In the genomic region with DNA sequence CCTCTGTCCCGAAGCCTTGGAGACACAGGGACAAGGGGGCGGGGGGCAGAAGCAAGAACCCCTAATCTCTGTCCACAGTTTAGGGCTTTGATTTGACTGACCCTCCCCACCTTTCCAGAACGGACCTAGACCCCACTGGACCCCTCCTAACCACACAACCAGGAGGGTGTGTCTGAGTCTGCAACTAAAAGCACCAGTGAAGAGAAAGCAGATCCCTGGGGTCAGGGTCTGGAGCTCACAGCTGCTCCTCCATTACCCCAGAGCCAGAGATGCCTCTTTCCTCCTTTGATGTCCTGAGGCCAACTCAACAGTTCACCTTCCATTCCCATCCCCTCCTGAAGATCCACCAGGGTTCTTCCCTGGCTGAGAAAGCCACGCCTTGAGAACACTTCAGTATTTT, we compare ENCODE assay signal across 1 mouse cellular context.
TF ChIP-seq lines count a peak whose summit lies in the region.

No protein-coding gene starts in this region.

TF ChIP-seq in CH12.LX, 34 proteins besides CTCF, POLR2A, EP300 and RAD21:
- TF ChIP-seq PAX5 (IDR thresholded peaks at IDR 0.05; ENCODE audit: low read length) (no peak), NELFE (IDR thresholded peaks at IDR 0.05; ENCODE audit: low read depth, low read length) (no peak), HCFC1 (IDR thresholded peaks at IDR 0.05; ENCODE audit: low read depth, low read length) (no peak), GABPA (IDR thresholded peaks at IDR 0.05; ENCODE audit: insufficient replicate concordance, low read depth, low read length) (no peak), ELF1 (IDR thresholded peaks at IDR 0.05; ENCODE audit: low read depth, low read length) (no peak), TBP (conservative IDR thresholded peaks at IDR 0.05; ENCODE audit: low read depth, low read length) (no peak), JUND (conservative IDR thresholded peaks at IDR 0.05; ENCODE audit: low read depth, low read length) (no peak), NRF1 (IDR thresholded peaks at IDR 0.05; ENCODE audit: low read depth, low read length) (no peak), JUN (IDR thresholded peaks at IDR 0.05; ENCODE audit: insufficient read depth, low read depth, low read length) (no peak), CHD2 (IDR thresholded peaks at IDR 0.05; ENCODE audit: low read length) (no peak), IRF4 (IDR thresholded peaks at IDR 0.05; ENCODE audit: low read depth, low read length) (no peak), E2F4 (IDR thresholded peaks at IDR 0.05; ENCODE audit: insufficient replicate concordance, low read depth, low read length) (no peak), UBTF (IDR thresholded peaks at IDR 0.05; ENCODE audit: low read depth, low read length) (no peak), SMC3 (IDR thresholded peaks at IDR 0.05; ENCODE audit: low read depth, low read length) (no peak), MAZ (IDR thresholded peaks at IDR 0.05; ENCODE audit: low read depth, low read length) (no peak)
